17 mouse cellular contexts compared by ENCODE assay signal in genomic region chr3:150649783-150650565, GRCm38 (mm10).
DNase-seq lines count a peak whose midpoint lies in the region; ATAC-seq lines count a peak whose summit lies in the region.
"Had no signal": no experiment of that assay in that cellular context is flagged by ENCODE, and none has a peak within 500 bp of the region (broad histone marks: within the 10 kb centered on the region; RNA-seq: fewer than 3 reads in every experiment).

No protein-coding gene starts in this region.

- ATAC-seq in embryonic facial prominence, embryonic 14.5 days (ENCODE audit: low read depth) = no peak
- ATAC-seq in kidney, embryonic 15.5 days (replicated peaks; ENCODE audit: low FRiP score) = no peak

- H3K9ac ChIP-seq in embryonic facial prominence, embryonic 14.5 days (ENCODE audit: low read depth, low read length) = no peak overlapping the region
- H3K9ac ChIP-seq in kidney, embryonic 15.5 days = no peak overlapping the region
- H3K9ac ChIP-seq: heart, embryonic 15.5 days; hindbrain, embryonic 12.5 days; limb, embryonic 15.5 days; neural tube, embryonic 12.5 days; stomach, embryonic 15.5 days had no signal

- no peaks in the 10 kb centered on the region for H3K4me1 ChIP-seq in embryonic facial prominence, embryonic 14.5 days (ENCODE audit: control insufficient read depth, insufficient read depth, low read length)
- no peaks in the 10 kb centered on the region for H3K4me1 ChIP-seq in embryonic facial prominence, embryonic 10.5 days
- no peaks in the 10 kb centered on the region for H3K4me1 ChIP-seq in kidney, embryonic 15.5 days
- H3K4me1 ChIP-seq: heart, embryonic 15.5 days; hindbrain, embryonic 12.5 days; limb, embryonic 15.5 days; neural tube, embryonic 12.5 days; stomach, embryonic 15.5 days had no signal

- no peaks in the 10 kb centered on the region for H3K27me3 ChIP-seq in embryonic facial prominence, embryonic 14.5 days (replicated peaks; ENCODE audit: control insufficient read depth, insufficient read depth, low read length)
- H3K27me3 ChIP-seq in embryonic facial prominence, embryonic 10.5 days (replicated peaks; ENCODE audit: low read depth, poor library complexity, severe bottlenecking) = no peaks in the 10 kb centered on the region
- no peaks in the 10 kb centered on the region for H3K27me3 ChIP-seq in kidney, embryonic 15.5 days
- H3K27me3 ChIP-seq: heart, embryonic 15.5 days; hindbrain, embryonic 12.5 days; limb, embryonic 15.5 days; neural tube, embryonic 12.5 days; stomach, embryonic 15.5 days had no signal

- no peaks in the 10 kb centered on the region for H3K9me3 ChIP-seq in embryonic facial prominence, embryonic 14.5 days (ENCODE audit: control insufficient read depth, low read length)
- H3K9me3 ChIP-seq in embryonic facial prominence, embryonic 10.5 days = no peaks in the 10 kb centered on the region
- no peaks in the 10 kb centered on the region for H3K9me3 ChIP-seq in kidney, embryonic 15.5 days (replicated peaks)
- H3K9me3 ChIP-seq: heart, embryonic 15.5 days; hindbrain, embryonic 12.5 days; limb, embryonic 15.5 days; neural tube, embryonic 12.5 days; stomach, embryonic 15.5 days had no signal

- DNase-seq in embryonic facial prominence, embryonic 14.5 days (ENCODE audit: low spot score) = peak; percentile 44
- DNase-seq in embryonic facial prominence, embryonic 10.5 days (ENCODE audit: low spot score) = no peak
- DNase-seq in kidney, postnatal 10 days = peak; percentile 12
- peak; percentile 12 for DNase-seq in brain, embryonic 18.5 days (ENCODE audit: low read depth, low spot score)
- peak; percentile 73 for DNase-seq in retina, embryonic 14.5 days (ENCODE audit: low spot score)
- DNase-seq in left cerebral cortex, adult 11 months (ENCODE audit: low spot score) = no peak
- no peak for DNase-seq in cerebellum, adult 11-12 months
- DNase-seq: B cell, adult 2 months; cerebellum, adult 9-11 months; kidney, adult 11 months; thymus, postnatal 25 days had no signal

- WGBS in embryonic facial prominence, embryonic 14.5 days = 64% methylated on average over 3 of the region's 3 CpGs
- WGBS in embryonic facial prominence, embryonic 10.5 days = 86% methylated on average over 3 of the region's 3 CpGs
- 67% methylated on average over 3 of the region's 3 CpGs for WGBS in kidney, embryonic 15.5 days

- no peak overlapping the region for H3K27ac ChIP-seq in embryonic facial prominence, embryonic 14.5 days (replicated peaks; ENCODE audit: low read depth, low read length)
- H3K27ac ChIP-seq in embryonic facial prominence, embryonic 10.5 days (replicated peaks) = no peak overlapping the region
- no peak overlapping the region for H3K27ac ChIP-seq in kidney, embryonic 15.5 days
- H3K27ac ChIP-seq: heart, embryonic 15.5 days; hindbrain, embryonic 12.5 days; limb, embryonic 15.5 days; neural tube, embryonic 12.5 days; stomach, embryonic 15.5 days had no signal

- no peak overlapping the region for H3K4me3 ChIP-seq in embryonic facial prominence, embryonic 14.5 days (ENCODE audit: low read depth, low read length)
- no peak overlapping the region for H3K4me3 ChIP-seq in embryonic facial prominence, embryonic 10.5 days
- no peak overlapping the region for H3K4me3 ChIP-seq in kidney, embryonic 15.5 days (replicated peaks)
- H3K4me3 ChIP-seq: heart, embryonic 15.5 days; hindbrain, embryonic 12.5 days; limb, embryonic 15.5 days; neural tube, embryonic 12.5 days; stomach, embryonic 15.5 days had no signal

- H3K4me2 ChIP-seq in embryonic facial prominence, embryonic 14.5 days (ENCODE audit: low read depth, low read length) = no peak overlapping the region
- H3K4me2 ChIP-seq in kidney, embryonic 15.5 days = no peak overlapping the region
- H3K4me2 ChIP-seq: heart, embryonic 15.5 days; hindbrain, embryonic 12.5 days; limb, embryonic 15.5 days; neural tube, embryonic 12.5 days; stomach, embryonic 15.5 days had no signal

- H3K36me3 ChIP-seq in embryonic facial prominence, embryonic 14.5 days (ENCODE audit: control insufficient read depth, insufficient read depth, low read length) = no peaks in the 10 kb centered on the region
- H3K36me3 ChIP-seq in embryonic facial prominence, embryonic 10.5 days (replicated peaks) = no peaks in the 10 kb centered on the region
- H3K36me3 ChIP-seq in kidney, embryonic 15.5 days = no peaks in the 10 kb centered on the region
- H3K36me3 ChIP-seq: heart, embryonic 15.5 days; hindbrain, embryonic 12.5 days; limb, embryonic 15.5 days; neural tube, embryonic 12.5 days; stomach, embryonic 15.5 days had no signal

Comparison
In these comparisons a context has a peak if more than half of its experiments do, and no peak if none do; other contexts are left out.
1. DNase-seq: peak in embryonic facial prominence, embryonic 14.5 days (single experiment), kidney, postnatal 10 days (single experiment), brain, embryonic 18.5 days (single experiment) and retina, embryonic 14.5 days (single experiment); none in embryonic facial prominence, embryonic 10.5 days (single experiment), left cerebral cortex, adult 11 months (single experiment) and cerebellum, adult 11-12 months (single experiment).